Mouse (Mus musculus) cerebellum, adult 11-12 months (tissue): ENCODE results near the gene Sft2d1.

Experiments
- DNase-seq: peaks from one replicate; pipeline ENCODE4 v3.0.0; 2022

Gene Sft2d1

DNA sequence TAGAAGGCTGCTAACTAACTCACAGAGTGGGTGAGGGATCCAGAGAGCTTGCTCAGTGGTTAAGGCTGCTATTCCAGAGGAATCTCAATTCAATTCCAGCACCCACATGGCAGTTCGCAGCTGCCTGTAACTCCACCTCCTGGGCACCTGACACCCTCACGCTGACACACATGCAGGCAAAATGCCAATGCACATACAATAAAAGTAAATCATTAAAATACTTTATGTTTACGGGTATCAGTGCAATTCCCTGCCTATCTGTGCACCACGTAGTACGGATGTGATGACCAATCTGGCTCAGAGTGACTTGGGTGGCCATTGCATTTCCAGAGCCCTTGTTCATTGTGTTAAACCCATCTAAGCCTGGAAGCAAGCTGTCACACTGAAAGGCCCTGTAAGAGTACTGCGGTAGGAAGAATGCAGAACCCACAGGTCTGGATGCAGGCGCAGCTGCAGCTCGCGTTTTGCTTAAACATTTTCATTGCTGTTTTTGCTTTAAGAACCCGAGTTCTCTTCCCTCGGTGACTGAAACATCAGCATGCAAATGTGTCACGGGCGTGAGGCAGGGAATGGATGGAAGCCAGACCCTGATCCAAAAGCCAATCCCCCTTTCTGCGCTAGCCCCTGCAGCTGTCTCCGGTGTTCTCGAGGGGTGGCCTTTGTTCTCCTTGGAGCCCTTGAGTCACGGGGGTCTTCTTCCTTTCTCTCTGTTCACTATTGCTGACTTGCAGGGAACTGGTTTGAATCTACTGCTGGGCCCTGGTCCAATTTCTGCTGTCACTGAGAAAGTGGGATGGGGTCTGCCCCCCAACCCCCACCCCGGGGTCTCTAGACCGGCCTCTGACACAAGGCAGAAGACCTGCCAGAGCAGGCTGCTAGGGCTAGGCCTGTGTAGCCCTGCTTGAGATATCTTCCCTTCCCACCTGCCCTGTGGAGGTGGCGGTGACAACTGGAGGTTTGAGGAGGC, 56.9 kb downstream of the Sft2d1 start:
- DNase-seq = peak; percentile 41

DNA sequence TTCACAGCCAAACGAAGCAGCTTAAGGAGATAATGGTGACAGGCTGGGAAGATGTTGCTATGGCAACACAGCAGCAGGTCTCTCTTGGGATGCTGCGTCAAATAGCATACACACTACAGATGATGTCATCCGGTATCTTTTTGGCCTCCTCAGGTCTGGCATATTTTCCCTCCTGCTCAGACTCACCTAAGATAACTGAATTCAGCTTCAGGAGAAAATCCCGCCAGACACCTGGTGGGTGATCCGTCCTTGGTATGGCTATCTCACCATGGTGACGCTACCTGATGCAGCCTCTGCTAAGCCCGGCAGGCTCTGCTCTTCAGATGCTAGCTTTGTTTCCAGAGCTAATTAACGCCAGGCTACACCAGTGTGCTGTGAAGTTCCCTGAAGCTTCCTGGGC, 57.7 kb downstream of the Sft2d1 start:
- DNase-seq = peak; percentile 48

DNA sequence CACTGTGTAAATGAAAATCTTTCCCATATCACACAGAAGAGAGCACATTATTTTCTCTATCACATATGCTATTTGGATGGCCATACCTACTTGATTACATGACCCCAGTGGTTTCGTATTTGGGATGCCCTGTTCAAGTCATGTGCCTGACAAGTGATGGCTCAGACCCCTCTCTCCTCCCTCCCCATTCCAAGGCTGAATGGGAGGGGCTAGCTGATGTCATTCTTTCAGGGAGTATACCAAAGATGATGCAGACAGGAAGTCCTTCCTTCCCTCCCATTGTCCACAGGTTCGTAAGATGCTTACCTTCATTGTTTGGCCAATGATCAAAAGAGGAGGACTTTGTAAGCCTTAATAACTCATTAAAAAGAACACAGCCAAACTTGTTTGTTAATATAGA, 58.3 kb downstream of the Sft2d1 start:
- peak; percentile 13 for DNase-seq

DNA sequence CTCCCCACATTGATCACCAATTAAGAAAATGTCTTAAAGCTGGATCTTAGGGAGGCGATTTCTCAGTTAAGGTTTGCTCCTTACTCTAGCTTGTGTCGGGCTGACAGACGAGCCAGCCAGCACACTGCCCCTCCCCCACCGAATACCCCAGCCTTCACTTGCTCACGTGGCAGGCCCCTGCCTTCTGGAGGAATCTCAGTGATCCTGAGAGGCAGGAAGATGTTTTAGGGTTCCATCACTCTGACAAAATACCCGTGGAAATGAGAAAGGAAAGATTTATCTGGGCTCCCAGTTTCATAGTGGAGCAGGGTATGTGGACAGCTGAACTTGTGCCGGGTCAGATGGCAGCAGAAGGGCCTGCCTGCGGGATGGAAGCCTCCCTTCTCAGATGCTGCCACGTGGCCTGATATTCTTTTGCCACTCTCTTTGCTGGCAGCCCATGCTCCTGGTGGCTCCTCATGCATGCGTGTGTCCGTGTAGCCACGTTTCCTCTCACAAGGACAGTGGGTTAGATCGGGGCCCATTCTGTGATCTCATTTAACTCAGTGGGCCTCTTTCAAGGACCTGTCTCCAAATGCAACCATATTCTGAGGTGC, 59.8 kb downstream of the Sft2d1 start:
- no peak for DNase-seq

DNA sequence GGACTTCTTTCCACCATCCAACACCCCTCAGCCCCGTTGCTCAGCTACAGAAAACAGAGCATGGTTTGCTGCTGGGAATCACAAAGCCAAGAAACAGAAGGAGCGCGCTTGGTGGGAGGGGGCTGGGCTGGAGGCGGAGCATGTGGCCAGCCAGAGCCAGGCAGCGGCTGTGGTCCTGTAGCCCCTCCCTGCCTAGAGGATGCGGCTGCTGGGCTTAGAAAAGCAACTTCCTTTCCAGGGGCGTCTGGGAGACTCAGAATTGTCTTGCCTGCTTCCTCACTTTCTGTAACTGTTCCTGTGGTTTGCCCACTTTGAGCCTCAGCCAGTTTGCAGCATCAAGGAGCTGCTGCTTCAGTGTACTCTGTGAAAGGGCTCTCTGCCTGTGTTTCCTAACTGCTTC, 60.9 kb downstream of the Sft2d1 start:
- DNase-seq = peak; percentile 58

DNA sequence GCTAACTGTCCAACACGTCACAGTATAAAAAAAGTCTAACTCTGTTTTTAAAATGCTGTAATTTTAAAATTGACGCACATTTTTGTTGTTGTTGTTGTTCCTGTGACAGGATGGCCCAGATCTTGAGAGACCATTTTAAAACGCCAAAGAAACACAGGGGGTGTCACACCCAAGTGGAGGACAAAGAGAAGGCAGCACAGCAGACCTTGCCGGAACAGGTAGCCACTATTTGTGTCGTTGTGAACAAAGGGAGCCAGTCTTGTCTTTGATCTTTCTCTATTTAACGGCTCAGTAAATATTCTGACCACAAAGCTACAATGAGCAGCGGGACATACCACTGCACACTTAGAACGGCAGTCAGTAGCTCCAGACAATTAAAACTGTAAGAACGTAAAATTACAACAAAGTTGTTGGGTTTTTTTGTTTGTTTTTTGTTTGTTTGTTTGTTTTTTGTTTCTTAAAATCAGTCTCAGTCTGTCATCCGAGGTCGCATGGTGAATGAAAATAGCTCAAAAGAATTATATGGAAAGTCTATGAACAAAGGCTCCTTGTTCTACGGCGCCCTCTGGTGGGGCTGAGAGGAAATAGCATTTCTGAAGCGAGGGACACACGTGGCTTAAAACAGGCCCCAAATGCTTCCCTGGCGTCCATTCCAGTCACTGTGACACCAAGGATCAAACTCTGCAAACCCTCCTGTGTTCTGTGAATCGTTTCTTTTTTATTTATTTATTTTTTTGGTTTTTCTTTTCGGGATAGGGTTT, 61.6 kb downstream of the Sft2d1 start:
- peak; percentile 72 for DNase-seq
